Mouse (Mus musculus) kidney, postnatal 36 days (tissue): Measurements from ENCODE around the gene Csad.

ENCODE experiments used
- DNase-seq, 2 experiments: peaks; one replicate each; pipeline ENCODE4 v3.0.0; 2021 to 2022; ENCODE audit warnings: mixed read lengths in 2 of 2

Csad gene

GRCm38 (mm10) chr15:102204674-102205505 is at the start of gene Csad:
TSS of gene Csad (minus strand) at chr15:102204724.
- DNase-seq, result no peak

DNA sequence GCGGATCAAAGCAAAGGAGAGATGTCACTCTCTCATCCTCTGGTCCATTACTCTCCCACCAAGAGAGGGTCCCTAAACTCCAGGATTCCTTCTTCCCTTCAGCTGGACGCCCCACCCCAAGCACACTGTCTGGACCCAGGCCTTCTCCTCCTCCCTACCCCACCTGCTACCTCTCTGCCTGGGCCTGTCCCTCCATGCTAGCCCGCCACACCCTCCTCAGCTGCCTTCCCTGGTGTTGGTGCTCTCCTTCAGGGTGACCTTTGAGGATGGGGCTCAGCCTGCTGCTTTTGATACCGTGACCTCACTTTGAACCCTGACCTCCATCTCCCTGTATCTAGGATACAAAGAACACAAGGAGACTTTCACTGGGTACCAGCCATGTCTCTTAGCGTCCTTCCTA is 46.0 kb upstream of the Csad start:
- DNase-seq, result no peak

DNA sequence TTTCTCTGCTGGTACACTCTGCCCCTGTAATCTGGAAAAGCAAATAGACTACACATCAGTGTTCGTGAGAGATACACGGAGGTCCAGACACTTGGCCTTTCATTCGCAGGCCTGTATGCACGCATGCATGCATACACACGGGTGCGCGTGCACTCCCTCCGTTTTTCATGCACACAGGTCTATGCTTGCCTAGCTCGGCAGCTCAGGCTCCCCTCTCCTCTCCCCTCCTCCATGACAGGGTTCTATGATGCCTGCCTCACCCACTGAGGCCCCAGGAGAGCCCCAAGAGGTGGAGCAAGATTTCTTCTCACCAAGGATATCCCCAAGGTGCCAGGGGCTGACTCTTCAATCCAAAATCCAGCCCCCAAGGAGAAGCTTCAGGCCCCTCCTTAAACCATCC is 45.4 kb upstream of the Csad start:
- no peak for DNase-seq

- peak in 1 of 2 experiments; percentile 69 for DNase-seq
Observed at GRCm38 (mm10) chr15:102249251-102249691, 44.7 kb upstream of the Csad start.

DNA sequence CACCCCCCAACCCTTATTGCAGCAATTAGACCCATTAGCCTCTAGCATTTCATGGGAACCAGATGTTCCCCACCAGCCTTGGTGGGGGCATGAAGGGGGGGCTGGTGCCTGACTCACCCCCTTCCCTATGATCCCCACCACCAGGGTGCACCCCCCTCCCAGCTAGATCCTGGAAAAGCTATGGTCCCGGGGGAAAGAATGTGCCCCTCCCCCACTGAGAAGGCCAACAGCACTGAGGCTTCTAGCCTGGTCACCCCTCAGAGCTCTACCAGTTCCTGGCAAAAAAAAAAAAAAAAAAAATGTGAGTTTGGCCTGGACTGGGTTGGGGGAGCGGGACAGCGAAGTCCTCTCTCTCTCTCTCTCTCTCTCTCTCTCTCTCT is 44.3 kb upstream of the Csad start:
- no peak for DNase-seq

- no peak for DNase-seq
Observed at GRCm38 (mm10) chr15:102248131-102248811, 43.7 kb upstream of the Csad start.

DNA sequence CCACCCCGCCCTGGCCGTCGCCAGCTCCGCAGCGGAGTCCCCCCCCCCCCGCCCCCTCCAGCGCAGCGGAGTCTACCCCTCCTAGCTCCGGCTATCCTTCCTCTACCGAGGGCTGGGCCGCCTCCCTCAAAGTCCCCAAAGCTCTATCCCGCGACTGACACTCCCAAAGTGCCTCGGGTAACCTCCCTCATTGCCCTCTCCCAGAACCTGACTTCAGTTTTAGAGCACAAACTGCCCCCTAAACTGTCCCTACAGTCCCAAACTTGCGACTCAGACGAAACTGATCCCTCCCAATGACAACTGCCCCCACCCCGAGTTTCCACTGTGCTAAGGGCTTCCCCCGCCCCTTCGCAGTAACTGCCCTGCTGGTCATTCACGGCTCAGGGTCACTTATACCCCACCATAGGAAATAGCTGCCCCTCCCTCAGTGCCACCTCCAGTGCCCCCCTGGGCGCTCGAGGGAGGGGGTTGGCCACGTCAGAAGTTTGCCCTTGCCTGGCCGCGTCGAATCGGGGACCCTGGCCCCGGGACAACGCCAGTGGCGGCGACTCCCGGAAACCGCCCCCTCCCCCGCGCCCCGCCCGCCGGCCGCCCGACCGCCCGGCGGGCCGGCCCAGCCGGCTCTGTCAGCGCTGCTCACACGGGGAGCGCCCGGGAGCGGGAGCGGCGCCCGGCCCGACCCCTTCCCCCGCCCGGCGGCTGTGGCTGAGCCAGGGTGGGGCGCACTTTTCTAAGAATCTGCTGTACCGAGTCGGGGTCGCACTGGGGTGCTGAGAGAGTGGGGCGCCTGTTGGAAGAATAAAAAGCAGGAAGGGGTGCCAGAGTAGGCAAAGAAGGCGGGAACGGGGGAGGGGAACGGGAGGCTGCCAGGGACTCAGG is 43.0 kb upstream of the Csad start:
- DNase-seq, result peak; percentile 73 to 87

- DNase-seq, result peak; percentile 99
Observed at GRCm38 (mm10) chr15:102246866-102247251, 42.3 kb upstream of the Csad start.

- peak; percentile 81 to 87 for DNase-seq
Observed at GRCm38 (mm10) chr15:102245891-102246741, 41.6 kb upstream of the Csad start.

DNA sequence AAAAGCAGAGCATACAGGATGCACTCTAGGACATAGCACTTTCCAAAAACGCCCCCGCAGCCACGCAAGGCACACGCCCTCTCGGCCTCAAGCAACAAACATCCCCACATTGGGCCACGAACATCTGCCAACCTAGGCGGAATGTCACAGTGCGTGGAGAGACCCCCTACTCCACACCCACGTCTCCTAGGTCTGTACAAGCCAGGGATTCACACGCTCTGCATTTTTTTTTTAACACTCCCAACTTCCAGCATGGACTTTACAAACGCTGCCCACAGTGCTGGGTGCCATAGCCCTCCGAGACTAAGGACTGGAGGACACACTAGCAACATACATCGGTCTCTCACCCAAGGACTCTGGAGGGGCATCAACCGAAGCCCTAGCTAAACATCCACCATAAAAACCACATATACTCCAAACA is 40.9 kb upstream of the Csad start:
- DNase-seq, result no peak

DNA sequence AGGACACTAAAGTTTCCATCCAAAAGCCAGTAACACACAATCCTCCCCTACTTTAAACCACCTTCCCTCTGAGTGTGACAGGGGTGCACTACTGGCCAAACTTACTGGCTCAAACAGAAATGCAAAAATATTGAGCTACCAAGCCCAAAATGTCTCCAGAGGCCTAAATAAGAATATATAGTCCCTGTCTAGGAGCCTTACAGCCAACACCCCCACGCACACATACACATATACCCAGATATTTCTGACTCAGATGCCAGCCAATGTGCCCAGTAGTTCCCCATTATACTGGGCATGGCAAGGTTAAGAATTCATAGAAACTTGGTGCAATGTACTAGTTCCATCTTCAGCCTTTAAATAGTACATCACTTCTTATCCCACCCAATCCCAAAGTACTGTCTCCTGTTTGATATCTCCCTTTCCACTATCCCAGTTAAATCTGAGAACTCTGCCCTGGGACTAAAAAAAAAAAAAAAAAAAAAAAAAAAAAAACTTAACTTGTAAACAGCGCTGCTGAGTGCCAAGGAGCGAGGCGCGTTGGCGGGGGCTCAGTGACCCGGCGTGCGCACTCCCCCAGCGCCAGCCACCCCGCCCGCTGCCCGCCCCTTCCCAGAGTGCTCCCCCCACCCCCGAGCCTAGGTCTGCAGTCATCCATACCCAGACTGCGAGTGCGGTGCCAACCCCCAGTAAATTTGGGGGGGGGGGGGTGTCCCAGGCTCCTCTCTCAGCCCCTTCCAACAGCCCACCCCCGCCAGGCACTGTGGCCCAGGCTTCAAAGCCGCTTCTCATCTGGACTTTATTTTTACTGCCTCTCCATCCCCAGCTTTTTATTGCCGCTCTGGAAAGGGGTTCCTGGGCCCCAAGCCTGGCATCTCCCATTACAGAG is 40.0 kb upstream of the Csad start:
- peak in 1 of 2 experiments; percentile 72 for DNase-seq

- DNase-seq, result peak in 1 of 2 experiments; percentile 63
Observed at GRCm38 (mm10) chr15:102243229-102244190, 39.0 kb upstream of the Csad start.

- DNase-seq, result no peak
Observed at GRCm38 (mm10) chr15:102242404-102243228, 38.1 kb upstream of the Csad start.

GRCm38 (mm10) chr15:102240607-102241006 is 36.1 kb upstream of the Csad start:
- peak; percentile 80 to 81 for DNase-seq

- no peak for DNase-seq
Observed at GRCm38 (mm10) chr15:102239851-102240250, 35.3 kb upstream of the Csad start.

DNA sequence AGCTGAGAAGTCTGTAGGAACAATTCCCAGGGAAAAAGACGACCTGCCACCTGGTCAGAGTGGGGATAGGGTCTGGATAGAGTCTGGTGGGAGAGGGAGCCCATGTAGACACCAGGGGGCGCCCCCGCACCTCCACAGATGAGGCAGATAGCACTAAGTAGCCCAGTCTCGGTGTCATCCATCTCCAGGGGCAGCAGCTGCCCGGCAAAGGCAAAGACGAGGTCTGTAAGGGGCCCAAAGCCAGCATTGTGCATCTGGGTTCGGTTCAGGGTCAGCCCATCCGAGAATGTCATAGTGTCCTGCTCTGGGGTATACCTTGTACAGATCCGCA is 34.7 kb upstream of the Csad start:
- DNase-seq, result peak; percentile 86 to 94

GRCm38 (mm10) chr15:102238543-102239259 is 34.2 kb upstream of the Csad start:
- DNase-seq, result no peak

DNA sequence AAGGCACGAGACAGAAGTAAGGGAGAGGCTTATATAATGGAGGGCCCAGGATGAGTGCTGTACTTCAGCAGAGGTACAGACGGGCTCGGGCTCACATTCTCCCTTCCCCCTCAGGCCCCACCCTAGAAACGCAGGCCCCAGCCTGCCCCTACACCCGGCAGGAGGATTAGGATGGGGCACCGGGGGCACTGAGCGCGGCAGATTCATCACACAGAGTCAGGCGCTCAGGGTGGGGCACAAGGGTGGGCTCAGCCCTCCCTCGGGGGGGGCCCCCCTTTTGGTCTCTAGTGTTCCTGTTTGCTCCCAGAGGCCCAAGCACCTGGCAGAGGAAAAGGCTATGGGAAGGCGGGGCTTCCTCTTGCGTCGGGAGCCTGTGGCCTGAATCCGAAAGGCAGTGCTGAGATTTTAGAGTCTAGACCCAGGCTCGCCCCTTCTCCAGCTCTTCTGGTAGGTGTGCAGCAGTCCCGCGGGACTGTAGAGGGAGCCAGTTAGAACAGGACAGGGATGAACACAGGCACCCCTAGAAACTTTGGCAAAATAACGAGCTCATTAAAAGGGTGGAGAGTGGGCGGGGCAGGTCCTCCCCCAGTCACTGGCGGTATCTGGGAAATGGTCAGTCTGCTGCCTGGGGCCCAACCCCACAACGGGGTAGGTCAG is 31.0 kb upstream of the Csad start:
- DNase-seq, result peak; percentile 70 to 71
